Mouse (Mus musculus) layer of hippocampus, adult 2 months (tissue): ENCODE measurements at regions not wholly inside any gene's neighbourhood (a gene's known extent, or its start where the extent isn't known, plus 50 kb on each side); places are given as distances from the start of the nearest gene placed in this dataset.

Experiments used
- DNase-seq, 2 experiments: peaks; one replicate each; pipeline ENCODE4 v3.0.0; 2022; ENCODE audit warnings: low spot score in 2 of 2
- H3K27ac ChIP-seq: fragments of 200-600 bp; 2 replicates; pipeline ENCODE4 v1.8.1; 2022
- H3K4me3 ChIP-seq: fragments of 200-600 bp; 2 replicates; pipeline ENCODE4 v1.8.1; 2022; ENCODE audit warnings: mild to moderate bottlenecking
- CTCF ChIP-seq: fragments of 200-600 bp; conservative IDR thresholded peaks from 2 replicates; pipeline ENCODE4 v1.8.1; 2022; ENCODE audit warnings: antibody characterized with exemption, mild to moderate bottlenecking, moderate library complexity

GRCm38 (mm10) chr10:107994836-107995585, 83.1 kb upstream of the Otogl start:
- DNase-seq: no peak
- TF ChIP-seq CTCF: no peak
- Histone ChIP-seq H3K4me3 (no peak overlapping the region), H3K27ac (no peak overlapping the region)

- DNase-seq: no peak
- Histone ChIP-seq H3K4me3 (no peak overlapping the region), H3K27ac (peak overlapping the region; percentile 58)
- no peak for TF ChIP-seq CTCF
Measured at GRCm38 (mm10) chr10:107992621-107993020, 80.7 kb upstream of the Otogl start.

GRCm38 (mm10) chr10:107990557-107990956, 78.6 kb upstream of the Otogl start:
- DNase-seq: no peak
- no peak overlapping the region for H3K4me3 ChIP-seq
- no peak for TF ChIP-seq CTCF
- no peak overlapping the region for H3K27ac ChIP-seq

GRCm38 (mm10) chr10:107989913-107990312, 78.0 kb upstream of the Otogl start:
- no peak for DNase-seq
- Histone ChIP-seq H3K4me3 (no peak overlapping the region), H3K27ac (no peak overlapping the region)
- TF ChIP-seq CTCF: no peak

- Histone ChIP-seq H3K4me3 (no peak overlapping the region), H3K27ac (no peak overlapping the region)
- no peak for DNase-seq
- TF ChIP-seq CTCF: no peak
Measured at GRCm38 (mm10) chr10:107982632-107983031, 70.7 kb upstream of the Otogl start.

GRCm38 (mm10) chr10:107982082-107982481, 70.1 kb upstream of the Otogl start:
- TF ChIP-seq CTCF: no peak
- Histone ChIP-seq H3K27ac (no peak overlapping the region), H3K4me3 (no peak overlapping the region)
- no peak for DNase-seq

GRCm38 (mm10) chr10:107976392-107976965, 64.5 kb upstream of the Otogl start:
- no peak for DNase-seq
- no peak overlapping the region for H3K4me3 ChIP-seq
- TF ChIP-seq CTCF: no peak

GRCm38 (mm10) chr10:107971748-107972147, 59.8 kb upstream of the Otogl start:
- no peak overlapping the region for H3K27ac ChIP-seq
- no peak for TF ChIP-seq CTCF
- no peak overlapping the region for H3K4me3 ChIP-seq
- no peak for DNase-seq

More at GRCm38 (mm10) chr10:107976392-107976965, 64.5 kb upstream of the Otogl start:
- H3K27ac ChIP-seq: no peak overlapping the region

GRCm38 (mm10) chr10:107966996-107967395, 55.1 kb upstream of the Otogl start:
- H3K4me3 ChIP-seq: no peak overlapping the region
- DNase-seq: no peak
- H3K27ac ChIP-seq: no peak overlapping the region
- no peak for TF ChIP-seq CTCF

- Histone ChIP-seq H3K4me3 (no peak overlapping the region), H3K27ac (no peak overlapping the region)
- DNase-seq: no peak
- no peak for TF ChIP-seq CTCF
Measured at GRCm38 (mm10) chr10:107964022-107964421, 52.1 kb upstream of the Otogl start.

GRCm38 (mm10) chr10:107962130-107962529, 50.2 kb upstream of the Otogl start:
- no peak for DNase-seq
- no peak overlapping the region for H3K27ac ChIP-seq
- H3K4me3 ChIP-seq: no peak overlapping the region
- no peak for TF ChIP-seq CTCF
